Mouse (Mus musculus) E14TG2a.4 (cell line): ENCODE data around the gene Ly6g6f.

Experiments
- H3K27me3 ChIP-seq: 2 replicates; pipeline ENCODE4 v1.6.1; 2014; ENCODE audit warnings: low read length, control low read depth; ENCODE audit not compliant: insufficient read depth
- H3K36me3 ChIP-seq: 2 replicates; pipeline ENCODE4 v1.6.1; 2014; ENCODE audit warnings: low read length, control low read depth; ENCODE audit not compliant: insufficient read depth
- H3K4me1 ChIP-seq: replicated peaks from 2 replicates; pipeline ENCODE4 v1.6.1; 2014; ENCODE audit warnings: low read depth, low read length, control low read depth
- H3K4me3 ChIP-seq: replicated peaks from 2 replicates; pipeline ENCODE4 v1.5.1; 2014; ENCODE audit warnings: mild to moderate bottlenecking, low read length
- H3K9me3 ChIP-seq: 2 replicates; pipeline ENCODE4 v1.6.1; 2014; ENCODE audit warnings: low read length, control low read depth
- CTCF ChIP-seq: conservative IDR thresholded peaks from 2 replicates; pipeline ENCODE4 v1.5.1; 2014; ENCODE audit warnings: low read length
- NANOG ChIP-seq: IDR thresholded peaks from 2 replicates; pipeline ENCODE4 v1.6.1; 2014; ENCODE audit warnings: borderline replicate concordance, low read length, mixed read lengths
- POU5F1 ChIP-seq: IDR thresholded peaks from 2 replicates; pipeline ENCODE4 v1.6.1; 2014; ENCODE audit warnings: low read length, borderline replicate concordance

The Ly6g6f gene

DNA sequence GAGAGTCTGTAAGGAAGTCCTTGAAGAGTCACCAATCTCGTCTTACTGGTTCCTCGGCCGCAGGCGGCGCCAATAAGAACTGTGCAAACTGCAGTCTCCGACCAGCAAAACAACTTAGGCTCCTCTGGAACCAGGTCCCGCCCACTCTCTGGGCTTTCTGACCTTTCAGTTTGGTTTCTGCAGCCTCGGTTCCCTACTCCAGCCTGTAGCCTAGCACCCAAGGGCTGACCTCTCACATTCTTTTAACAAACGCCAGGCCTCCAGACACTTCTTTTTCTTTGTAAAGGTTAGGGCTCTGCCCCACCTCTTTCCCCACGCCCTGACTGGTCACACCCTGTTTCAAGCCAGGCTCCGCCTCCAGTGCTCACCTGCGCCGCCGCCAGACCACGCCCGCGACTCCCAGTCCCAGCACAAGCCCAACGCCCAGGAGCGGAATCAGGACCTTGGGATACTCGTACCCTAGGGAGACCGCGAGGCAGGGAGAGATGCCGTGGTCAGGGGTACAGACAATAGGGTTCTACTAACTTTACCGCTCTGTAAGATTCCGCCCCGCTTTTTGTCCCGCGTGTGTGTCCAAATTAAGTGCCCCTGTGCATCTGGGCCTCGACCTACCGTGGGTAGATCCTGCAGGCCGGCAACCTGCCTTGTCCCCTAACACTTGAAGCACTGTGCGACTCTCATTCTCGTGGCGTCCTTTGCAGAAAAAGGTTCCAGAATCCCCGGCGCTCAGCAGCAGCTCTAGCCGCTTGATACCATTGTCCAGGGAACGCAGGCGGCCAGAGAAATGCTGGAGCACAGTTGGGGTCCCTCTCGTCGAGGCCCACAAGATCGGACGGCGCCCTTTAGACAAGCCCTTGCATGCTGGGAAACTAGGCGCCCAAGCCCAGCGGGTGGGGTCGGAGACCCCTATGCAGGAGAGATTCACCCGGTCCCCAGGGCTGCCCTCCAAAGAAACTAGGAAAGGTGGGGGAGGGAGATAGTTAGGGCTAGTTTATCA is 20.2 kb downstream of the Ly6g6f start, which contains the start of gene Ly6g6c:
Gene Ly6g6c, plus strand, starts transcription at position 438 of the 997 bp plus-strand sequence.
- Histone ChIP-seq H3K4me3 (peak within 1 kb of the TSS; percentile 76), H3K4me1 (peaks cover 89% of the 10 kb centered on the region), H3K36me3 (peaks cover 24% of the 10 kb centered on the region), H3K9me3 (no peaks in the 10 kb centered on the region), H3K27me3 (peaks cover 37% of the 10 kb centered on the region)
- no peak for TF ChIP-seq CTCF
- no peak for TF ChIP-seq NANOG
- TF ChIP-seq POU5F1, result no peak

DNA sequence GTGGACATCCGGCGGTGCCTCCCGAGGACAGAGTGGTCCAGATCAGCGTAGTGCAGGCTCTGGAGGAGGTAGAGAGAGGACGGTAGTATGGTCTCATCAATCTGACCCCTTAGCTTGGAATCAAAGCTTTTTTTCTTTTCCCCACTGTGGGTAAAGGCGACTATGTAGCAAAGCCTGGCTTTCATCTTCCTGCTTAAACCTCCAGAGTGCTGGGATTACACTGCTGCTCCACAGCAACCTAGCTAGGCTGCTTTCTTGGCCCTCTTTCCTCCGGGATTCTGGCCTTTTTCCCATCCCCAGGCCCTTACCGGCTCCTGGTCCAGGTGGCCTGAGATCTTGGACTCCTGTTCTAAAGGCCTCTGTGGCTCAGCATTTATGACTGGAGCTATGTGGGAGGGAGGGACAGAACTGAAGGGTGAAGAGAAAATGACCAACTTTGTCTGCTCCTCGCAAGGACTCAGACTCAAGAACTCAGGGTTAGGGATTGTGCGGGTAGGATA is 21.0 kb downstream of the Ly6g6f start:
- Histone ChIP-seq H3K36me3 (peaks cover 26% of the 10 kb centered on the region), H3K9me3 (no peaks in the 10 kb centered on the region), H3K4me3 (peak overlapping the region; percentile 76), H3K4me1 (peaks cover 87% of the 10 kb centered on the region), H3K27me3 (peaks cover 40% of the 10 kb centered on the region)
- TF ChIP-seq NANOG (no peak), CTCF (no peak)

DNA sequence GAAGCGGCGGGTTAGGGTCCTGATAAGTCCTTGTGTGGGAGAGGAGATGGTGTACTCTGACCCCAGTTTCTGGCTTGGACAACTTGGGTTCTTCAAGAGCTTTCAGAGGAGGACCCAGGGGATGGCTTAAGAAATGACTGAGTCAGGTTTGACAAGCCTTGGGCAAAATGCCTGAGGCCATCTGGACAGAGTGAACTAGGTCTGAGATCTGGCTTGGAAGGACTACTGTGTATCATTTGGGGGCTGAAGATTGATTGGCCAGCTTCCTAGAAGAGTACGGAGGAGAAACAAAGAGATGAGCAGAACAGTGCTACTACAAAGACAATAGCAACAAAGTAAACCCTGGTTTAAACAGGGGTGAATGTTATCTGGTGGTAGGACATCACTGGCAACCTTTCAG is 21.9 kb downstream of the Ly6g6f start:
- Histone ChIP-seq H3K4me3 (0 out of 2 replicates have a peak overlapping the region, but pooled peaks have one; percentile 4), H3K27me3 (peaks cover 32% of the 10 kb centered on the region), H3K9me3 (no peaks in the 10 kb centered on the region), H3K4me1 (peaks cover 81% of the 10 kb centered on the region), H3K36me3 (peaks cover 29% of the 10 kb centered on the region)
- no peak for TF ChIP-seq NANOG
- TF ChIP-seq CTCF, result no peak
- no peak for TF ChIP-seq POU5F1

DNA sequence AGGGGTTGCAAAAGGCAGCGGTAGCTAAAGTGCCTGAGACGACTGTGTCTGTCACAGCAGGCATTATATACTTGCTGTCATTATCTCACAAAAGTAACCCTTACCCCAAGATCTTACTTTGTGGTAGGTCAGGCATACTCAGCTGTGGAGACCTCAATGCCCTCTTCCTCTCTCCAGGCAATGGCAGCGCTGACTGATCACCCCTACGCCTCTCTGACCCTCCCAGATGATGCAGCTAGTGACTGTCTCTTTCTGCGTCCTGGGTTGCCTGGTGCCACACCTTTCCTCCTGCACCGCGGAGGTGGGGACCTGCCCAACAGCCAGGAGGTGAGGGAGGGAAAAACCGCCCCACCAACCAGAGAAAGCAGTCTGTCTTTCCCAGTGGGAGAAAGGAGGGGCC is 24.1 kb downstream of the Ly6g6f start:
- Histone ChIP-seq H3K27me3 (peaks cover 10% of the 10 kb centered on the region), H3K4me3 (peak overlapping the region; percentile 92), H3K4me1 (peaks cover 75% of the 10 kb centered on the region), H3K9me3 (no peaks in the 10 kb centered on the region), H3K36me3 (peaks cover 49% of the 10 kb centered on the region)
- TF ChIP-seq CTCF, result no peak

DNA sequence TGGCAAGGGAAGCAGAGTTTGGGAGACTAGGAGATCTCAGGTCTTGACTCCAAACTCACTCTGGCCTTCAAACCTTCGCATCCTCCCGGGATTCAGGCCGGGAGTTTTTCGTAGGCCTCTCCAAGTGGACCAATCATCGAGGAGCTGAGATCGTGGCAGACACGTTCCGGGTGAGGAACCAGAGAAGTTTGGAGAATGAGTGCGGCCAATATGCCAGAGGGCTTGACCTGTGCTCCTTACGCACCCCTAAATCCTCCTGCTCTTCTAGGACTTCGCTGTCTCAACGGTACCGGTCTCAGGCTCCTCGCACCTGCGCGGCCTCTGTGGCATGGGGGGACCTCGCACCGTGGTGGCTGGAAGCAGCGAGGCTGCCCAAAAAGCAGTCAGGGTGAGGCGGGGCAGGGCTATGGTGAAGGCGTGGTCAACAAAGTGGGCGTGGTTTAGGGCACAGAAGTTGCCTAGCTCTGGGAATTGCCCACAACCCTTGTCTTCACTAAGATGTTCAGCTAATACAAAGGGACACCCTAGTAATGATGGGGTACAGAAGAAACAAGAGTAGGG is 24.6 kb downstream of the Ly6g6f start:
- no peak for TF ChIP-seq NANOG
- TF ChIP-seq POU5F1, result no peak
- no peak for TF ChIP-seq CTCF

DNA sequence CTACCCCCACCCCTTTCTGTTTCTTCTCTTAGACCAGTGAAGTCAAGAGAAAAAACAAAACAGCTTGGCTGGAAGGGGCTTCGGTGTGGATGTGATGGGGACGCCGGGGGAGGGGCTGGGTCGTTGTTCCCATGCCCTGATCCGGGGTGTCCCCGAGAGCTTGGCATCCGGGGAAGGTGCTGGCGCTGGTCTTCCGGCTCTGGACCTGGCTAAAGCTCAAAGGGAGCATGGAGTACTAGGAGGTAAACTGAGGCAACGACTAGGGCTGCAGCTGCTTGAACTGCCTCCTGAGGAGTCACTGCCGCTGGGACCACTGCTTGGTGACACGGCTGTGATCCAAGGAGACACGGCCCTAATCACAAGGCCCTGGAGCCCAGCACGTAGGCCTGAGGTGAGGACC is 25.3 kb downstream of the Ly6g6f start:
- H3K4me3 ChIP-seq, result peak overlapping the region; percentile 92
- H3K9me3 ChIP-seq, result no peaks in the 10 kb centered on the region
- H3K36me3 ChIP-seq, result peaks cover 62% of the 10 kb centered on the region
- peaks cover 6% of the 10 kb centered on the region for H3K27me3 ChIP-seq
- peaks cover 75% of the 10 kb centered on the region for H3K4me1 ChIP-seq
- TF ChIP-seq NANOG, result no peak
- no peak for TF ChIP-seq CTCF
- no peak for TF ChIP-seq POU5F1

More for the DNA sequence above, 24.6 kb downstream of the Ly6g6f start:
- Histone ChIP-seq H3K4me1 (peaks cover 76% of the 10 kb centered on the region), H3K27me3 (peaks cover 9% of the 10 kb centered on the region), H3K9me3 (no peaks in the 10 kb centered on the region), H3K36me3 (peaks cover 54% of the 10 kb centered on the region), H3K4me3 (peak overlapping the region; percentile 92)

DNA sequence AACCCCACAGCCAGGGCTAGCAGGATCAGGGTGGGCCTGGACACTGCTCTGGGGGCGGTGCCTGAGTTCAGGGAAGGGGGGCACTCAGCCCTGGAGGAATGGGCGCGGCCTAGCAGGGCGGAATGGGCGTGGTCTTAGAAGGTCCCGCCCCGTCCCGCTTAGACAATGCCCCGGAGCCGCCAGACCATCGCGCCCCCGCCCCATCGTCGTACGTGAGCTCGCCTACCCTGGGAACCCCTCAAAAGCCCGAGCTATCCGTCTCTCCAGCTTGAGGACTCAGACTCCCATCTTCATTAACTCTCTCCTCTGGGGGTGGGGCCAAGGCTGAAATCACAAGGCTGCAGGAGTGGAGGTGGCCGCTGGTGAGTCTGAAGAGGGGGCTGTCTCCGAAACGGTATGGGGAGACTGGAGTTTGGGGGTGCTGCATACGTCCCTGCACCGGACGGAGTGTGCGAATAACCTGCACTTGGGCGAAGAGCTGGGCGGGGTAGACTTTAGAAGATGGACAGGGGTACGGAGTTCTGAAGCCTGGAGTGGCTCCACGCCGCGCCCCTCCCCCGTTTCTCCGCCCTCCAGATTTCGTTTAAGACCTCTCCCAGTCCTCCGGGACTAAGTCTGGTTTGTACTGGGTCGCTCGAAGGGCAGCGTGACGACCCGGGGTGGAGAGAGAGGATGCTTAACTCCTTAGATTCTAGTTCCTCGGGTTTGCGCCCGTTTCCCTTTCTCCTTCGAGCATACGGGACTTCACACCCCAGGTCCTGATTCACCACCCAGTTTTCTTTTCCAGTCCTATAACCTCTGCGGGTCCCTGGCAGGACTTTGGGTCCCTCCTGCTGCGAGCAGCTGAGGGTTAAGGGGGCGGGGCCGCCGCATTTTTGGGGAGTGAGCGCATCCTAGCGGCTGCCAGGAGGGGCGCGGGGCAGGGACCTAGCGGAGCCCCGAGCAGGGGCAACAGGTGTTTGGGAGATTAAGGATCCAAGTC is 26.2 kb downstream of the Ly6g6f start, which contains the start of gene Ddah2:
Gene Ddah2, plus strand, starts transcription at position 125 of the 982 bp plus-strand sequence.
- Histone ChIP-seq H3K4me3 (peak within 1 kb of the TSS; percentile 92), H3K27me3 (peaks cover 6% of the 10 kb centered on the region), H3K9me3 (no peaks in the 10 kb centered on the region), H3K4me1 (peaks cover 72% of the 10 kb centered on the region), H3K36me3 (peaks cover 69% of the 10 kb centered on the region)
- TF ChIP-seq CTCF (peak; percentile 35), POU5F1 (no peak)

DNA sequence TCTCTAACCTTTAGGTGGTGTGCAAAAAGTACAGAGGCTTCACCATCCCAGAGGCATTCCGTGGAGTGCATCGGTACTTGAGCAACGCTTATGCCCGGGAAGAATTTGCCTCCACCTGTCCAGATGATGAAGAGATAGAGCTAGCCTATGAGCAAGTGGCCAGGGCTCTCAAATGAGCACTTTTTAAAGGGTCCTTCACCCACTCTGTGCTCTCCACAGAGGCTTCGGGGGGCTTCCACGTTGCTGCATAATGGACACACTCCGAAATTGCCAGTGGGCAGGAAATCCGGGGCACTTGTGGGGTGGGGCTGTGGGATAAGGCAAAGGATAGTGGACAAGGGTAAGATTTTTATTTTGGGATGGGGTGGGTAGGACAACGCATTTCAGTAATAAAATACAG is 27.1 kb downstream of the Ly6g6f start:
- TF ChIP-seq CTCF (no peak), NANOG (no peak), POU5F1 (no peak)
- Histone ChIP-seq H3K36me3 (peaks cover 75% of the 10 kb centered on the region), H3K4me1 (peaks cover 71% of the 10 kb centered on the region), H3K9me3 (no peaks in the 10 kb centered on the region), H3K27me3 (peaks cover 6% of the 10 kb centered on the region), H3K4me3 (peak overlapping the region; percentile 92; the same call in 1 of the 2 replicates)
